Mouse (Mus musculus): ENCODE data around the gene Clca3b. TPM values are rescaled to one million over a fixed set of nuclear protein-coding genes. Genes with fewer than 3 reads are reported as not detected.

Gene Clca3b
- polyA plus RNA-seq, 1 experiment from 2014 or later: not detected

Other genes starting within 250 kb of the Clca3b start
- gene Sh3glb1, start 129.0 kb downstream of the Clca3b start, polyA plus RNA-seq (2014; fragmentation: Nextera tagmentation; extraction: Ambion mirVana): 108 and 116 TPM in 2 replicates
- gene Clca3a1, start 88.4 kb downstream of the Clca3b start, polyA plus RNA-seq (2014; fragmentation: Nextera tagmentation; extraction: Ambion mirVana): 0.06 TPM in 1 of 2 replicates, not detected in the other
- 0.29 TPM in 1 of 2 replicates, not detected in the other for gene Clca3a2, start 29.9 kb downstream of the Clca3b start, polyA plus RNA-seq (2014; fragmentation: Nextera tagmentation; extraction: Ambion mirVana)
- gene Clca4b, start 83.2 kb upstream of the Clca3b start, polyA plus RNA-seq (2014; fragmentation: Nextera tagmentation; extraction: Ambion mirVana): not detected in 2 replicates
- 0.08 TPM in 1 of 2 replicates, not detected in the other for gene Clca4a, start 125.7 kb upstream of the Clca3b start, polyA plus RNA-seq (2014; fragmentation: Nextera tagmentation; extraction: Ambion mirVana)
- not detected in 2 replicates for gene Clca1, start 183.4 kb upstream of the Clca3b start, polyA plus RNA-seq (2014; fragmentation: Nextera tagmentation; extraction: Ambion mirVana)

All from hindbrain, embryonic 11.5 days (tissue).